Mouse (Mus musculus): ENCODE data around the gene Med16.

Gene Med16

DNA sequence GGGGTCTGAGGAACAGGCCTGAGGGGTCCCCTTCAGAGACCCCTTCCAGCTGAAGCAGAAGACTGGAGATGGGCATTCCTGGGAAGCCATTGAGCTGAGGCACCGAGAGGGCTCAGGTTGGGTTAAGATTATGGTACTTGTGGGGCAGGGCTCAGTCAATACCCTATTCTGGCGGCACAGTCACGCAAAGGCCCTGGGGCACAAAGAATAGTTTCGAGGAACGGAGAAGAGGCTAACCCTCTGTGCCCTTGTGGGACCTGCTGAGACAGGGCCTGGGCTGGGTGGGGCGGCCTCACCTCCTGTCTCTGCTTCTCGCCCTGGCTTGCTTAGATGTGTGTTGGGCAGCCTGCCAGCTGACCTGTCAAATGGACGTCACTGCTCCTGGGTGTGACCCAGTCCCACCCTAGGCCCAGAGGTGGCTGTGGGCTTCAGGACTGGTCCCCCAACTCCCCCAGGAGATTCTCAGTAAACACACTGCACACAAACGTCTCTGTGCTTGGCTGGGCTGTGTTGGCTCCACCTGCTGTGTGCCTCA is 24.5 kb upstream of the Med16 start:
- DNase-seq (ENCODE audit: low read depth, low spot score), result no peak

- DNase-seq (ENCODE audit: low read depth, low spot score), result no peak
Measured at GRCm38 (mm10) chr10:79932736-79933135, 24.0 kb upstream of the Med16 start.

GRCm38 (mm10) chr10:79931797-79932196 is 23.1 kb upstream of the Med16 start:
- no peak for DNase-seq (ENCODE audit: low read depth, low spot score)

DNA sequence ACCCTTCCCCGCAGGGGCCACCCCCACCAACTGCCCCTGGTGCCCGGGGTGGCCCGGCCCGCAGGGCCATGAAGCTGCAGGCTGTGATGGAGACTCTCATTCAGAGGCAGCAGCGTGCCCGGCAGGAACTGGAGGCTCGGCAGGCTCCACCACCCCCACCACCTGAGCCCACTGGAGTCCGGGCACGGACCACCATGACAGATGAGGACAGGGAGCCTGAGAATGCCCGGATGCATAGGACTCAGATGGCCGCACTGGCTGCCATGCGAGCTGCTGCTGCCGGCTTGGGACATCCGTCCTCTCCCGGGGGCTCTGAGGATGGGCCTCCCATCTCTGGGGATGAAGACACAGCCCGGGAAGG is 22.1 kb upstream of the Med16 start:
- DNase-seq (ENCODE audit: low read depth, low spot score), result no peak

DNA sequence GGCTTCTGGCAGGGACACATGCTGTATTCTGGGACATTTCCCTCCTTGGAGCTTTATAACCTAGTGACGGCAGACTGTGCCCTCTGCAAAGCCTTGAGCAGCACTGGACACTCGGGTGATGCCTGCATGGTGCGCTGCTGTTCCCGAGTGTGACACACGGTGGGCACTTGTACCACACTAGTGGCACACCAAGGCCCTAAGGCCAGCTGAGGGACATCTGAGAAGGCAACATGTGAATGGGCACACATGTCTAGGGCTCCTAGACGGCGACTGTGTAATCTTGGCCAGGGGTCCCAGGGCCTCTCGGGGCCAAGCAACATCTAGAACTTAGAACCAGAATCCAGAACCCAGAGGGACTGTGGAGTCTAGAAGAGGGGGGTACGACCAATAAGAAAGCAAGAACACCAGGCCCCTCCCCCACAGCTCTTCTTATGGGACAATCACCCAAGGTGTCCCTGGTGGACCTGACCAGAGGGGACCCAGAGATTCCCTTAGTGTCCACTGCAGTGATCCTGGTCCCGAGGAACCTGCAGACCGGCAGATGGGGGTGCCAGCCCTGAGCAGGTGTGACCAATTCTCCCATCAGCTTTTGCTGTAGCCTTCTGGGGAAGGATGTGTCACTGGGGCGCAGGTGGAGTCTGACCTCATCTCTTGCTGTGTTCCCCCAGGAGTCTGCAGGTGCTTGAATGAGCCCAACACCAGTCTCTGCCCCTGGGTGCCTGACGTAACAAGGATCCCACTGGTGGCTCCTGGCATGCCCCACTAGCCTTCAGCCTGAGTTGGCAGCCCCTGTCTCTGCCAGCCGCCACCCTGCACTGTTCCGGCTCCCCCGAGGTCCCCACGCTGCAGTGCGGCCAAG is 21.5 kb upstream of the Med16 start:
- DNase-seq (ENCODE audit: low read depth, low spot score), result no peak

DNA sequence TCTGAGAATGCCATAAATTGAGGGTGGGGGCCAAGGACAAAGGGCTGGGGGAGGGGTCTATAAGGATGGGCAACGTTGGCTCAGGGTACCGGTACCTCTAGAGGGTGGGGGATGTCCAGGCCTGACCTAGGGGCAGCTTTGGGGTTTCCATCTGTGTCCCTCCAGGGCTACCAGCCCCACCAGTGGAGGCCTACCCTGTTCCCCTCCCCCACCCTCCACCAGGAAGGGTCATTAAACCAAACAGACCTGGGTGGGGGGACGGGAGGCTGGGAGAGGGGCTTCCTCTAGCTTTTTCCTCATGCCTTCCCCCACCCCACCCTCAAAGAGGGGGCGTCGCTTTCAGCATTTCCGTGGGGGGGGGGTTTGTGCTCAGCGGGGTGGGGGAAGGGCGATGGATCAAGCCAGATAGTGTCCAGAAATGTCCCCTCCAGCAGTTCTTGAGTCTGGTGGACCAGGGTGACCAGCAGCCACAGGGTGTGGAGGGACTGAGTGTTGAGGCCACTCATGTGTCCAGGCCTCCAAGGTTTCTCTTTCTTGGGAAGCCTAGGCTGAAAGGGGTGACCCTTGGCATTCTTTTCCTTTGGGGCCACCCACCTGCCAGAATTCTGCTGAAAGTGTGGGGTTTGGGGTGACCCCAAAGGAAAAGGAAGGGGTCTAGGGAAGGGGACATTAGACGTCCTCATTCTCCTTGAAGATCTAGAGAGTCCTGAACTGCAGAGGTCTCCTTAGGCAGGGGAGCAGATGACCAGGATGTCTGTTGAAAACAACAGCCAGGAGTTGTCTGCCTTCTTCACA is 20.4 kb upstream of the Med16 start:
- DNase-seq (ENCODE audit: low read depth, low spot score), result no peak

GRCm38 (mm10) chr10:79928030-79928694 is 19.4 kb upstream of the Med16 start:
- no peak for DNase-seq (ENCODE audit: low read depth, low spot score)

- no peak for DNase-seq (ENCODE audit: low read depth, low spot score)
Measured at GRCm38 (mm10) chr10:79927324-79928029, 18.8 kb upstream of the Med16 start.

- DNase-seq (ENCODE audit: low read depth, low spot score), result peak; percentile 81
Measured at GRCm38 (mm10) chr10:79926491-79927323, 18.0 kb upstream of the Med16 start, which contains the start of gene Arid3a. Gene Arid3a, plus strand, starts transcription at chr10:79927043.

- DNase-seq (ENCODE audit: low read depth, low spot score), result no peak
Measured at GRCm38 (mm10) chr10:79925785-79926490, 17.2 kb upstream of the Med16 start.

DNA sequence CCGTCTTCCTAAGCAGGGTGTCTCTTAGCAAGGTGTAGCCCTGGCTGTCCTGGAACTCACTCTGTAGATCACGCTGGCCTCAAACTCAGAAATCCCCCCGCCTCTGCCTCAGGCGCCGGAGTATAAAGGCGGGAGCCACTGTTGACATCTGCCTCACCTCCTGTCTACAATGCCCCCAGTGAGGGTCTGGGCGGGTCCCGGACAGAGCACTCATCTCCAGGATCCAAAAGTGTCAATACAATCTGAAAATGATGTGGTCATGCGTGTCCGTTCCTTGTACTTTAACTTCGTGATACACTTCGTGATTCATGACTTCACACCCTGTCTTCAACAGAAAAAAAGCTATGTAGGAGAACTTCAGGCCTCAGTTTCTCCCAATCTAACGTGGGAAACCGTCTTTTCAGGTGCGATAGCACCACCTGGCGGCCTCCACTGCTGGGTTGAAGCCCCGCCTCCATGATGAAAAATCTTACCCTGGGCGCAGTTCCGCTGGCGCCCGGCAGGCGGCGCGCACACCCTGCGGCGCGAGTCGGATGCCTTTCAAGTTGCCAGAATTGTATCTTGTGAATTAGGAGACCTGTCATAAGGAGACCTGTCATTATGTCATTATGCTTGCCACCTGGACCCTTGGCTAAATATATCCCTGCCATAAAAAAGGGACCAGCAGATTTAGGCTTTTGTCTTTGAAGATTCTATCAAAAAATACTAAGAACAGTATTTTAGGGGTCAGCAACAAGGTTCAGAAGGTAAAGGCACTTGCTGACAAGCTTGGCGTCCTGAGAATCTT is 16.5 kb upstream of the Med16 start:
- DNase-seq (ENCODE audit: low read depth, low spot score), result no peak

DNA sequence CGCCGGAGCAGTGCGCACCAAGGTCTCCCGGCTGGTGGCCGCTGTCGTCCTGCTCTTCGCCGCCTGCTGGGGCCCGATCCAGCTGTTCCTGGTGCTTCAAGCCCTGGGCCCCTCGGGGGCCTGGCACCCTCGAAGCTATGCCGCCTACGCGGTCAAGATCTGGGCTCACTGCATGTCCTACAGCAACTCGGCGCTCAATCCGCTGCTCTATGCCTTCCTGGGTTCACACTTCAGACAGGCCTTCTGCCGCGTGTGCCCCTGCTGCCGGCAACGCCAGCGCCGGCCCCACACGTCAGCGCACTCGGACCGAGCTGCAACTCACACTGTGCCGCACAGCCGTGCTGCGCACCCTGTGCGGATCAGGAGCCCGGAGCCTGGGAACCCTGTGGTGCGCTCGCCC is 12.8 kb upstream of the Med16 start:
- no peak for DNase-seq (ENCODE audit: low read depth, low spot score)

DNA sequence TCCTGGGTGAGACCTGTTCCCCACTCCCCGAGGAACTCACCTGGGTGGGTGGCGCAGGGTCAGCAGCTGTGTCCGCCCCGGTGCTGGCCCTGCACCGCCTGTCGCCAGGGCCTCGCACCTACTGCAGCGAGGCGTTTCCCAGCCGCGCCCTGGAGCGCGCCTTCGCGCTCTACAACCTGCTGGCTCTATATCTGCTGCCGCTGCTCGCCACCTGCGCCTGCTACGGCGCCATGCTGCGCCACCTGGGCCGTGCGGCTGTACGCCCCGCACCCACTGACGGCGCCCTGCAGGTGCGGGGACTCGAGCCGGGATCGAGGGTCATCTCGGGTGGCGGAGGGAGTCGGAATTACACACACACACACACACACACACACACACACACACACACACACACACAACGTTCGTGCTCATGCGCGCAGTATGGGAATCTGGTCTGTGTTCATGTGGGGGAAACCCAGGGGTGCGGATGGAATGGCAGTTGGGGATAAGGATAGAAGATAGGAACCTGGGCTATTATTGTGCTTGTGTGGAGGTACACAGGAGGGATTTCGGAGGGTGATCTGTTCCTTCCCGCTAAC is 12.3 kb upstream of the Med16 start, which contains the start of gene R3hdm4:
Gene R3hdm4, minus strand, starts transcription at position 251 of the 578 bp plus-strand sequence.
- DNase-seq (ENCODE audit: low read depth, low spot score), result no peak

DNA sequence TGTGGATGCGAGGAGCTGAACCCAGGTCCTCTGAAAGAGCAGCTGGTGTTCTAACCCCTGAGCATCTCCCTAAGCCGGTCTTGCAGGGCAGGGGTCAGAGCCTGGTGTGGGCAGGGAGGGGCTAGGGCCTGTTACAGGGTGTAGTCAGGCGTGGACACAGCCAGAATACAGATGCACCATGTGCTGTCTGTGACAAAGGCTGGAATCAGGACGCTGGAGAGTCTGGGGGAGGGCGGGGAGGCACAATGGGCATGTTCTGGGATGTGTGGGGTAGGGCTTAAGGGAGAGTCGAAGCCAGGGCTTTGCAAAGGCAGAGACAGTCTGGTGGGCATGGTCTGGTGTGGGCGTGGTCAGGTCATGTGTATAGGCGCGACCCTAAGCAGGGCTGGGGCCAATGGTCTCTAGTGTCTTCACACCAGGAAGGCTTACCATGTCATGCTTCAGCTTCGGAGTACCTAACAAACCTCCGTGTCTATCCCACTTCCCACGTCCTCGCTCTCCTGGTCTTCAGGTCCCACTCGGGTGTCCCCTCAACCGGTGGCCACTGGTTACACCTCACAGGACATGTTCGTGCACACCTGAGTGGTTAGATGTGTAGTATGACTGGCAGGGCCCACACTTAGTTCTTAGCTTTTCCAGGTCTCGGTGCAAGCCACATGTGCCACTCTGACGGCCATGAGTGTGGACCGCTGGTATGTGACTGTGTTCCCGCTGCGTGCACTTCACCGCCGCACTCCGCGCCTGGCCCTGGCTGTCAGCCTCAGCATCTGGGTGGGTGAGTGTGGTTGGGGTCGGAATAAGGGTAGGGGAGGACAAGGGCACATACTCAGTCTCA is 11.6 kb upstream of the Med16 start:
- no peak for DNase-seq (ENCODE audit: low read depth, low spot score)

GRCm38 (mm10) chr10:79919251-79919849 is 10.6 kb upstream of the Med16 start:
- no peak for DNase-seq (ENCODE audit: low read depth, low spot score)

DNA sequence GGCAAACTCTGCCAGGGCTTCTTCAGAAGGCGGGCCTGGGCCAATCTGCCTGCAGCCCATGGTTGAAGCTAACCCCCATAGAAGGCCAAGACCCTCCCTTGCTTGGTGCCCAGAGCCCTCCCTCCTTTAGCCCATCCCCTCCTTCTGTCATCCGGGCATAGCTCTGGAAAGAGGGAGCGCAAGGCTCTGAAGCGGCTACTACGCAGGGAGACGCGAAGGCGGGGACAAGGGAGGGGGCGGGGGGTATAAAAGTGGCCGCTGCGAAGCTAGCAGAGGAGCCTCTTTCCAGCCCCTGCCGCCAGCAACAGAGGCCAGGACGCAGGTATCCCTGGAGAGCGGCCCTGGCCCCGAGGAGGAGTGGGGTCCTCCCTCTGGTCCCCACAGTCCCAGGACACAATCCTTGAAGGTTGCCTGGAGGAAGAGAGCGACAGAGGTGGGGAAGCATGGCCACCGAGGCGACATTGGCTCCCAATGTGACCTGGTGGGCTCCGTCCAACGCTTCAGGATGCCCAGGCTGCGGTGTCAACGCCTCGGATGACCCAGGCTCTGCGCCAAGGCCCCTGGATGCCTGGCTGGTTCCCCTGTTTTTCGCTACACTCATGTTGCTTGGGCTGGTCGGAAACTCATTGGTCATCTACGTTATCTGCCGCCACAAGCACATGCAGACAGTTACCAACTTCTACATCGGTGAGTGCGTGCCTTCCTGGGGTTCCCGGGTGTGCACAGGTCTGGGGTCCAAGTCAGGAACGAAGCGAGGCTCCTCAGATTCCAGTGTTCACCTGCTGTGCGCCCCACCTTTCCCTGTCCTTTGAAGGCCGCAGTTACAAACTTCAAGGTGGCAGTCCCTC is 9.7 kb upstream of the Med16 start:
- no peak for DNase-seq (ENCODE audit: low read depth, low spot score)
